Mouse (Mus musculus): ENCODE results near the gene Agap2.

GRCm38 (mm10) chr10:127085052-127085451 is 10.0 kb downstream of the Agap2 start:
- TF ChIP-seq CTCF (IDR thresholded peaks at IDR 0.05; ENCODE audit: low read depth, low read length) (no peak), POLR2A (IDR thresholded peaks at IDR 0.05; ENCODE audit: extremely low read depth, insufficient read depth, low read length) (no peak)
